Mouse (Mus musculus) 3134 (cell line): ENCODE measurements at regions not wholly inside any gene's neighbourhood (a gene's known extent, or its start where the extent isn't known, plus 50 kb on each side); places are given as distances from the start of the nearest gene placed in this dataset.

Experiments used
- DNase-seq: peaks from one replicate; pipeline ENCODE4 v3.0.0-alpha.2; 2011; ENCODE audit warnings: low spot score; ENCODE audit not compliant: insufficient read length; ENCODE audit errors: extremely low read depth

- no peak for DNase-seq
These were observed 273.1 kb upstream of the Mmadhc start for GRCm38 (mm10) chr2:50569502-50570285.

DNA sequence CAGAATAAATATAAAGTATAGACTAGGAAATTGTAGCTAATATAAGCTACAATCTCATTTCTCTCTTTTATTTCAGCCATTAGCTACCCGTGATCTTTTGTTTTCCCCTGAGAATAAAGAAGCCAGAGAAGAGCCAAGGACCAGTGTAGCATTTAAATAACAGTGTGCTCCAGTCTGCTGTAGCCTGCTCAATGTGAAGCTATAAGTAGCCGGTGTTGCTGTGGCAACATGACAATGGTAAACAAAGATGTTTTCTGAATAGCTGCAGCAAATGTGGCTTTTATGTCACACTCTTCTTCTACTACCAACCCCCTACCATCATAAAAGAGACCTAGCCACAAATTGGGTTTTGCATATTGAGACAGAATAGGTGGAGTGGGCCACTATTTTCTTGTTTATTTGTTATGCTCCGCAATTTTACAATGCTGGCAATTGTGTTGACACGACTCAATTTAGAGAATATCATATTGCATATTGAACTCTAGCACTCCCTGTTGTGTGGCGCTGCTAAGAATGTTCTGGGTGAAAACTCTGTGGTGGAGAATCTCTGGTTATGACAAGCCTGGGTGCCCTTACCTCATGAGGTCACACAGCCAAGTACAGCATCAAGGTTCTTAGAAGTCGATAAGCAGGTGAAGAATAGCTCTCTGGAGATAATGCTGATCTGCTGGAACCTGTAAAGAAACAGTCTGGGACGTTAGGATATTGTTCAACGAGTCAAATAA is 272.3 kb upstream of the Mmadhc start:
- DNase-seq = no peak

DNA sequence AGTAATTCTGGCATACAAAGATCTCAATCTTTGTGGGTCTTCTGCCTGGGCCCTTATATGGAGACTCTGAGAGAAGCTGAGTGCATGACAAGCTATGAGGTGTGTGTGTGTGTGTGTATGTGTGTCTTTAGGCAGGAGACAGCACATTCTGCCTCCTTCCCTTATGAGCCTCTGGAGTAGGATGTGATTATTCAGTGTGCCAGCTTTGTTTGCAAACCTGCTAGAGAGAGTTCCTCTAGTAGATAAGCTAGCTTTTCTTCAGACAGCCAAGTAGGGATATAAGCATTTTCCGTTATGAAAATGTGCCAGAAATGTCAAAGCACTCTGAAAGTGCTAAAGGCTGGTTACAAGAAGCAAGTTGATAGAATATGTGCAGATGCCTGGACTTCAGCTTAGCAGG is 270.9 kb upstream of the Mmadhc start:
- DNase-seq = no peak

GRCm38 (mm10) chr2:50554031-50554430 is 257.4 kb upstream of the Mmadhc start:
- DNase-seq = no peak

DNA sequence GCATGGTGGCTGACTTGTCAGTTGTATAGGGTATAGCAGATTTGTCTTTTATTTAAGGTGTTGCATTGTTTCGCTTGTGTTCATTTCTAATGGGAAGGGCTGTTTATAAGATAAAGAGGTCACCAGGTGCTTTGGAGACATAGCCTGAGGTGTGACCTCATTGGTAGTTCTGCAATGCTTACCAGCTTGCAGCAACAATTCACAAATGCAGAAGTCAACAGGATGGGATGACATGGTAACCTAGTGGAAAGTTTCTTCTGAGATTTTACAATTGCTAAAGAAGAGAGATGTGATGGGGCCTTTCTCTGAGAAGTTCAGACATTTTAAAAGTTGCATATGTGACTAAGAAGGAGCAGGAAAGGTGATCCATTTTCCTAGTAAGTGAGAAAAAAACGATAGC is 255.8 kb upstream of the Mmadhc start:
- DNase-seq = no peak

GRCm38 (mm10) chr2:50549871-50550270 is 253.3 kb upstream of the Mmadhc start:
- DNase-seq = no peak

DNA sequence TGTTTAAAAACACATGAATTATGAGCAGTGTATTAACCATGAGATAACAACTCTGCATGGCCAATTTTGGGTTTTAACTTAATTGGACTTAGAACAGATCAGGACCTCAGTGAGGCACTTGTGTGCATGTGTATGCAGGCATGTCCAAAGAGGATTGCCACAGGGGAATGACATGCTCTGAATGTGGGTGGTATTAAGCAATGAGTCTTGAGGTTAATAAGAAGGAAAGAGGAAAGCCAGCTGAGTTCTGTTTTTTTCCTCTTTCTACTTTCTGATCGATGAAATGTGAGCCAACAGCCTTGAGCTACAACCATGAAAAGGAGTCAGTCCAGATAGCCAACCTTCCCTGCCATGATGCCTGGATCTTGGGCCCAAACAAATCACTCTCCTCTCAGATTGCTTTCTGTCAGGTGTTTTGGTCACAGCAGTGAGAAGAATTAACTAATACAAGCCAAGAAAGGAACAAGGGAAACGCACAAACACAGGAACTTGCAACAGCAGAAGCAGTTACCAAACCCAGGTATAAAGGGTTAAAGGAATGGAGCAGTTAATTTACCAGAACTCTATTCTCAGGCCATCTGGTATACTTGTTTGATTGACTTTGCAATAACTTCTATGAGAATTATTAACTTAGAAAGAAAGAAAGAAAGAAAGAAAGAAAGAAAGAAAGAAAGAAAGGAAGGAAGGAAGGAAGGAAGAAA is 243.3 kb upstream of the Mmadhc start:
- DNase-seq = no peak

DNA sequence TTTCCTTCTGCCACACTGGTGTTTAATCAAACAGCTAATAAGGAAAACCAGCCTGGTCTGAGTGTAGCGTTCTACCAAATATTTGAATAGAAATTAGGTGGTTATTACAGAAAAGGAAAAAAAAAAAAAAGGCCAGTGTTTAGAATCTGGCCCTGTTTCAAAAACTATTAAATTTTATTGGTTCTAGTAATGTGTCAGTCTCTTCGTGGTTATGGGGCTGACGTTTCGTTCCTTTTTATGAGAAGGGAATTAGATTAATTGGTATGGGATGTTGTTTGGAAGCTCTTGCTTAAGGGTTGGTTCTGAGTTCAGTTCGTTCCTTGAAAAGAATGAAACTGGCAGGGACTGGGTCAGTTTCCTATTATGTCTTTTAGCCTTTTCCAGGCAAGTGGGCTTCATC is 241.5 kb upstream of the Mmadhc start:
- DNase-seq = no peak

- DNase-seq = no peak
These were observed 238.7 kb upstream of the Mmadhc start for GRCm38 (mm10) chr2:50535085-50535878.

GRCm38 (mm10) chr2:50533702-50534101 is 237.1 kb upstream of the Mmadhc start:
- no peak for DNase-seq

- DNase-seq = no peak
These were observed 230.8 kb upstream of the Mmadhc start for GRCm38 (mm10) chr2:50527425-50527824.

DNA sequence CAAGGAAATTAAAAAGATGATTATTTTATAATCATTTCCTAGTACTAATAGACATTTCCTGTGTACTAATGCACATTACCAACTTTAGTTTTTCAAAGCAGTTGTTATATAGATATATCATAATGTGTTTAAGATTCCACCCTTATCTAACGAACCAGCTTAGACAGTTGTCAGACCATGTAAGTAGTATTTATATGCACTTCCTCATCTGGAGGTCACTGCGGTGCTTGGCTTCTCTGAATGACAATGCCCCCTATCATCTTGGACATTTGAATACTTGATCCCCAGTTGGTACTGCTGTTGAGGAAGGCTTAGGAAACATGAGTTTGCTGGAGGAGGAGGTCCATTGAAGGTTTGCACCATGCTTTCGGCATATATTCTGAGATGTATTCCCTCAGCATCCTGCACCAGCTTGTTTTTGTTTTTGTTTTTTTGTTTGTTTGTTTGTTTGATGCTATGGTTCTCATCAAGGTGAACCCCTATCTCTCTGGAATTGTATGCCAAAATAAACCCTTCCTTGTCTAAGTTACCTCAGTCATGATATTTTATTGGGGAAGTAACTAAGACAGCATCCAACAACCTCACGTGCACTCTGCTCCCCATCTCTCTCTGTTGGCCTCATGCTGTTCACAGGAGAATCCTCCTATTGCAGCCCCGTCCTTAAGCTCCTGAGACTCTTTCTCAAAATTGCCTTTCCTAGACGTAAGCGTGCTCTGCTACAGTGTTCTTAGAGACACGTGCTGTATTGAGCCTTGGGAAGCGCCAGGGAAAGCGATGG is 228.4 kb upstream of the Mmadhc start:
- DNase-seq = no peak

DNA sequence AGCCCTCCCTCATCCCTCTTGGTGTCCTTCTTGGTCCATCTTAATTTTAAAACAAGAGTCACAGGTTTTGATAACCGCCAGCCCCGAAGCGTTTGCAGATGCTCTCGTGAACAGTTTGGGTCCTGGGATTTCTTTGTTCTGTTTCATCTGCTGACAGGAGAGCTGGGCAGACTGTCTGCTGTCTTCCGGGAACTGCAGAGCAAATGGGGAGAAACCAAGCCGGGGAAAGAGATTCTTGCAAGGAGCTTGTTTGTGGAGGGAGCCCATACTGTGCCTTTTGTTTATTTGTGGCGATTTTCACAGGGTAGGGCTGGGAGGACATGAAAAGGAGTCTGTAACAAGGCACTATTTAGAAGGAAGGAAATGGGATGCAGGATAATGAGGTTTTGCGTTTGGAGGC is 223.6 kb upstream of the Mmadhc start:
- no peak for DNase-seq

GRCm38 (mm10) chr2:50519129-50519504 is 222.5 kb upstream of the Mmadhc start:
- DNase-seq = no peak

GRCm38 (mm10) chr2:50518371-50519128 is 221.9 kb upstream of the Mmadhc start:
- no peak for DNase-seq

GRCm38 (mm10) chr2:50513276-50513675 is 216.7 kb upstream of the Mmadhc start:
- DNase-seq = no peak

- DNase-seq = no peak
These were observed 202.1 kb upstream of the Mmadhc start for GRCm38 (mm10) chr2:50498713-50499112.

- no peak for DNase-seq
These were observed 199.4 kb upstream of the Mmadhc start for GRCm38 (mm10) chr2:50496057-50496433.
